Comparison of ENCODE assay signal across 46 mouse cellular contexts in genomic region chr8:109999974-110000373, GRCm38 (mm10). TPM values are rescaled to one million over a fixed set of nuclear protein-coding genes. Genes with fewer than 3 reads are reported as not detected.
"Had no signal": no experiment of that assay in that cellular context is flagged by ENCODE, and none has a peak within 500 bp of the region (broad histone marks: within the 10 kb centered on the region; RNA-seq: fewer than 3 reads in every experiment).

No protein-coding gene starts in this region.

- H3K27ac ChIP-seq: heart, embryonic 10.5 days; heart, embryonic 13.5 days; heart, embryonic 15.5 days; hindbrain, embryonic 10.5 days; hindbrain, embryonic 12.5 days; hindbrain, embryonic 13.5 days; hindbrain, embryonic 14.5 days; hindbrain, embryonic 15.5 days; hindbrain, postnatal 0 days; intestine, embryonic 15.5 days; kidney, embryonic 15.5 days; kidney, postnatal 0 days; layer of hippocampus, adult 2 months had no signal

- H3K4me1 ChIP-seq: heart, embryonic 10.5 days; heart, embryonic 12.5 days; heart, embryonic 13.5 days; heart, embryonic 15.5 days; hindbrain, embryonic 10.5 days; hindbrain, embryonic 12.5 days; hindbrain, embryonic 13.5 days; hindbrain, embryonic 15.5 days; intestine, embryonic 15.5 days; kidney, embryonic 15.5 days had no signal

- H3K27me3 ChIP-seq: heart, embryonic 15.5 days; hindbrain, embryonic 12.5 days; hindbrain, embryonic 13.5 days; hindbrain, embryonic 15.5 days; intestine, embryonic 15.5 days had no signal

- H3K9ac ChIP-seq: heart, embryonic 12.5 days; heart, embryonic 13.5 days; heart, embryonic 15.5 days; hindbrain, embryonic 12.5 days; hindbrain, embryonic 13.5 days; hindbrain, embryonic 14.5 days; hindbrain, embryonic 15.5 days; intestine, embryonic 15.5 days; kidney, embryonic 15.5 days had no signal

- H3K4me2 ChIP-seq: heart, embryonic 11.5 days; heart, embryonic 12.5 days; heart, embryonic 13.5 days; heart, embryonic 15.5 days; hindbrain, embryonic 12.5 days; hindbrain, embryonic 13.5 days; hindbrain, embryonic 14.5 days; hindbrain, embryonic 15.5 days; intestine, embryonic 15.5 days; kidney, embryonic 15.5 days had no signal

- H3K36me3 ChIP-seq: heart, embryonic 10.5 days; heart, embryonic 12.5 days; heart, embryonic 13.5 days; heart, embryonic 15.5 days; hindbrain, embryonic 10.5 days; hindbrain, embryonic 12.5 days; hindbrain, embryonic 13.5 days; hindbrain, embryonic 15.5 days; intestine, embryonic 15.5 days; kidney, embryonic 15.5 days had no signal

- H3K9me3 ChIP-seq: heart, embryonic 10.5 days; heart, embryonic 12.5 days; heart, embryonic 13.5 days; heart, embryonic 15.5 days; hindbrain, embryonic 10.5 days; hindbrain, embryonic 12.5 days; hindbrain, embryonic 13.5 days; hindbrain, embryonic 15.5 days; intestine, embryonic 15.5 days; kidney, embryonic 15.5 days had no signal

- DNase-seq: heart, postnatal 10 days; heart, postnatal 14 days; heart, postnatal 36 days; heart, postnatal 4 days; kidney, adult 11 months; kidney, adult 18-20 months; kidney, adult 2 months; kidney, adult 8-10 months; kidney, adult 9 months; kidney, postnatal 10 days; kidney, postnatal 14 days; kidney, postnatal 25 days; kidney, postnatal 36 days; kidney, postnatal 4 days; layer of hippocampus, adult 9-11 months; layer of hippocampus, postnatal 36 days had no signal

- ATAC-seq: hindbrain, embryonic 16.5 days; hindbrain, postnatal 0 days; inflammation-experienced regulatory T-cells, adult 6 months; intestine, embryonic 15.5 days; intestine, embryonic 16.5 days; intestine, postnatal 0 days had no signal

- H3K4me3 ChIP-seq: heart, embryonic 10.5 days; heart, embryonic 12.5 days; heart, embryonic 13.5 days; heart, embryonic 15.5 days; hindbrain, embryonic 10.5 days; hindbrain, embryonic 12.5 days; hindbrain, embryonic 13.5 days; hindbrain, embryonic 15.5 days; intestine, embryonic 15.5 days; kidney, embryonic 15.5 days; layer of hippocampus, adult 2 months had no signal

RNA-seq across cellular contexts. Expression of gene Tat, which starts 9.7 kb away (rescaled TPM):
- total RNA-seq: hematopoietic stem cell, adult 5-6 weeks; hindbrain, postnatal 0 days; layer of hippocampus, adult 2 months; layer of hippocampus, adult 8-10 months; layer of hippocampus, postnatal 10 days; layer of hippocampus, postnatal 14 days; layer of hippocampus, postnatal 25 days had no signal
- polyA plus RNA-seq: heart, embryonic 10.5 days; heart, embryonic 11.5 days; heart, embryonic 14.5 days; hindbrain, embryonic 10.5 days; hindbrain, embryonic 11.5 days; hindbrain, embryonic 12.5 days; hindbrain, embryonic 13.5 days; hindbrain, embryonic 14.5 days; hindbrain, embryonic 15.5 days; hindbrain, embryonic 16.5 days; hindbrain, postnatal 0 days; inflammation-experienced regulatory T-cells, adult 6 months; intestine, embryonic 14.5 days; intestine, embryonic 15.5 days; intestine, embryonic 16.5 days; kidney, adult 2 months; kidney, embryonic 14.5 days; kidney, embryonic 15.5 days; kidney, embryonic 16.5 days; kidney, postnatal 0 days had no signal

RNA-seq across cellular contexts. Expression of gene Marveld3, which starts 38.0 kb away (rescaled TPM):
- total RNA-seq: hematopoietic stem cell, adult 5-6 weeks; layer of hippocampus, postnatal 10 days; layer of hippocampus, postnatal 25 days; layer of hippocampus, postnatal 36 days had no signal
- polyA plus RNA-seq: heart, embryonic 11.5 days; inflammation-experienced regulatory T-cells, adult 6 months had no signal

RNA-seq across cellular contexts. Expression of gene Chst4, which starts 39.6 kb away (rescaled TPM):
- total RNA-seq: hematopoietic stem cell, adult 5-6 weeks; hindbrain, postnatal 0 days; layer of hippocampus, adult 18-20 months; layer of hippocampus, adult 2 months; layer of hippocampus, postnatal 10 days; layer of hippocampus, postnatal 14 days; layer of hippocampus, postnatal 25 days had no signal
- polyA plus RNA-seq: hindbrain, embryonic 10.5 days; hindbrain, embryonic 11.5 days; hindbrain, embryonic 12.5 days; hindbrain, embryonic 13.5 days; hindbrain, embryonic 14.5 days; hindbrain, embryonic 15.5 days; hindbrain, embryonic 16.5 days; hindbrain, postnatal 0 days; inflammation-experienced regulatory T-cells, adult 6 months; kidney, embryonic 14.5 days had no signal
